Mouse (Mus musculus) MN1 (cell line): ENCODE measurements around the gene Cd200.
"Not testable (repeated sequence)": the region's sequence is repeated elsewhere in the genome, so short reads cannot be mapped to it uniquely, and the experiment has no call there.

Source experiments
- DNase-seq: peaks from one replicate; pipeline ENCODE4 v3.0.0-alpha.2; 2016; ENCODE audit warnings: low spot score

The Cd200 gene

DNA sequence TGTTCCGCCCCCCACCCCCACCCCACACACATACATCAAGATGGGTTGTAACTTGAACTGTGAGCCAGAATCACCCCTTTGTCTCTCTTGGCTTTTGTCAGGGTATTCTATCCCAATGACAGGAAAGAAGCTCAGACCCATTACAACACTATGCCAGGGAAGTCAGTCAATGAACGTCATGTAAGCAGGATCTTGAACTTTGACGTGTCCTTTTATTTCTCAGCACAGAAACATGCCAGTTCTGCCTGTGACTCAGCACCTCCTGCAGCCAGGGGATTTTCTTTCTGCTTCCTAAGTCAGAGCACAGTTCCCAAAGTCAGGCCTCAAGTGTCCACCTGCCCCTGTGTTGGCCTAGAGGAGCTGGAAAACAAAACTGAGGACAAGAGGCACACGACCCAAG is 31.5 kb downstream of the Cd200 start:
- DNase-seq = no peak

DNA sequence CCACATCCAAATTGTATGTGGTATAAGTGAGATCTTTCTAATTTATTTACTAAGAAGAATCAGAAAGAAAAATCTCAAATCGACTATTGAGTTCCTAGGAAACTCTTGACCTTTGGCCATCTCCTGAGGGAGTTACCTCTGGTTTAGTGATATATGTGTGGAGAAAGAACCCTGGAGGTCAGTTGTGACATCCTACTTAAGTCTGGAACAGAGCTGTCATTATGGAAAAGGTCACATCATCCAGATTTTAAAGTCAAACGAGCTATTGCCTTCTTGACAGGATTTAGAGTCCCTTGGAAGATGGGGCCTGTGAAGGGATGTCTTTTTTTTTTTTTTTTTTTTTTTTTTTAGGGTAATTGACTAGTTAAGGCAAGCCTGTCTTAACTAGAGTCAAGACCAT is 32.0 kb downstream of the Cd200 start:
- no peak for DNase-seq

DNA sequence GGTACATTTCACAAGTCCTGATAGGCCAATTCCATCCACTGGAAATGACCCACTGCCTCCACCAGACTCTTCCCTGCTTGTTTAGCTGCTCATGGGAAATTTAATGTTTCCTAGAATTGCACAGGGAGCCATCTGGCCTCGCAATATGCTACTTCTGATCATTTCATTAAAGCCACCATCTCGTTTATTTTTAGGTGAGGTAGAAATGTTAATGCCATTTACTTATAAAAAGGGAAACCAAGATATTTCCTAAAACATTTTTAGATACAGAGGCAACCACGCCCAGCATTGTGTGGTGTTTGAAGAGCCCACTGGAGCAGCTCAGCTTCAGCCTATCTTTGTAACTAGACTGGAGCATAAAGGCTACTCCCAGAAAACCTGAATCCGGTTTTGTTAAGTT is 32.6 kb downstream of the Cd200 start:
- DNase-seq = no peak

DNA sequence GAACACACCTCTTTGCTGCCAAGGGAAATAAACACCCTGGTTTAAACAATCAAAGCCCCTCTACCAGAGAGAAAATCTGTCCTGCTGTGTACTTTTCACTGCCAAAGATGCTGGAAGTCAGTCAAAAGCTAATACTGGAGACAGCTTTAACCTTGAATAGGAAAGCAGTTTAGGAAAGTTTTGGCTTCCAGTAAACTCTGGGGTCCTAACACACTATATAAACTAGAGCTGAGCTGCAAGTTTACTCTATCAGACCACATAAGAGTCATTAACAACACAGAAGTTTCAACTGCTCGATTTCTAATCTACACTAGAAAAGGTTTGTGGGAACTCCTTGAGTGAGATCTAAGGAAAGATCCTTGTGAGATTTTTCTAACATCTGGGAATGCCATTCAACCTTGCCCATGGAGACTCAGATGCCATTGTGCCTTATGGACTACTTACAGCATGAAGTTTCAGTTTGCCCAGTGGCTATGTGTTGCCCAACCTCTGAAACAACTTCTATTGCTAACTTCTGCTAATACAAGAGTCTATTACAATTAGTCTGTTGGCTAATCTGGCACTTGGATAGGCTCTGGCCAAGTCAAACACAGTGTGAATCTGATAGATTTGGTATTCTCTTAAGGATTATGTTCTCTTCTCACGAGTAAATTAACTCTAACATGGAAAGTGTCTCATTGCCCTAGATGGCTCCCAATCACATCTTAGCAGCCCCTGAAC is 33.2 kb downstream of the Cd200 start:
- no peak for DNase-seq

DNA sequence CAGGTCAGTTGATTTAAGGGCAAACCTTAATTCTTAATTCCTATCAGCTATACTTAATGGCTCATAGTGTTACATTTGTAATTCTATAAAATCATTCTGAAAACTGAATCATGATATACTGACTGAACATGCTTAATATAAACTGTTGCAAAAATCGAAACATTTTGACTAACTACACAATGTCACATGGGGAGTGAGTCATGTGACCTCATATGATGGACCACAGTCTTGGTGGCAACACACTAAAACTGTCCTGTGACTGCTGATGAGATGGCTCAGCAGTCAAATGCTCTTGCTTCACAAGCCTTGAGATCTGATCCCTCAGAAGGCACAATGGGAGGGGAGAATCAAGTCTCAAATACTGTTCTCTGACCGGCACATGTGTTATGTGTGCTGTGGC is 34.8 kb downstream of the Cd200 start:
- DNase-seq = no peak

DNA sequence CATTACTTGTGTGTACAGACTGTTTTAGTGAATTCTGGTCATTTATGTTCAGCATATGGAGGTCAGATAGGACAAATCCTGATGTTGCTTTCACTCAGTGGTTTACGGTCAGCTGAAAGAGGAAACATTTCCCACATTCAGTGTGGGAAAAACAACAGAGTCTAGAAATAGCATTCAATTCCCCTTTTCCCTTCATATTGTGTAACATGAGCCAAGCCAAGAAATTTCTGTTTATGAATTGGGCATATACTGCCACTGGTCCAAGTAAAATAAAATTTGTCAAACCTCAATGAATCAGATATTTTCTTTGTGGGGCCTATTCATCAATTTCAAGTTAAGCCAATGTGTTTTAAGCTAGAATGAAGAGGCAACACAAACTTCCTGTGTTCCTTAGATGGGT is 37.8 kb downstream of the Cd200 start:
- DNase-seq = no peak

DNA sequence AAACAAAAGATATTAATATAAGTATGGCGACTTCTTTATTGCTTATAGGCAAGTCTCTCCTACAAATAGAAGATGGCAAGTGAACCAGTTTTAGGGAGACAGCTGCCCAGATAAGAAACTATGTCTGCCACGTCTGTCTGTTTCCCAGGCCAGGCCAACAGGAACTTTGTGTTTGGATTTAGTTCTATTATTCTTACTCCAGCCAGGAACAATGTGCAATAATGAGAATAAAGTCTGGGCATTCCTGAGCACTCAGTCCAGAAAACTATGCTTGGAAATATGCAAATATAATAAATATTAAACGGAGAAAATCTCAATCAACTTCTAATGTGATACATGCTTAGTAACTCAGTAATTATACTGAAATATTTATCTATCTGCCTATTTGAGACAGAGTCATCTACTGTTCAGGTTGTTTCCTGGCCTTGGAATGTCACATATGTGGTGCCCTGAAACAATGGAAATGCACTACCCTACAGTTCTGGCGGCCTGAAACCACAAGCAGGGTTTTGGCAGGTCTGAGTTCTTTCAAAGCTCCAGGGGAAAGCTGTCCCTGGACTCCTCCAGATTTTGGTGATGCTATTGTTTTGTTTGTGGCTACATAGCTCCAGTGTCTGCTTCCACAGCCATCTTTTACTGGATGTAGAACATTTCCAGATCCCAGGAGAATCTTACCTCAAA is 39.4 kb downstream of the Cd200 start:
- DNase-seq = no peak

DNA sequence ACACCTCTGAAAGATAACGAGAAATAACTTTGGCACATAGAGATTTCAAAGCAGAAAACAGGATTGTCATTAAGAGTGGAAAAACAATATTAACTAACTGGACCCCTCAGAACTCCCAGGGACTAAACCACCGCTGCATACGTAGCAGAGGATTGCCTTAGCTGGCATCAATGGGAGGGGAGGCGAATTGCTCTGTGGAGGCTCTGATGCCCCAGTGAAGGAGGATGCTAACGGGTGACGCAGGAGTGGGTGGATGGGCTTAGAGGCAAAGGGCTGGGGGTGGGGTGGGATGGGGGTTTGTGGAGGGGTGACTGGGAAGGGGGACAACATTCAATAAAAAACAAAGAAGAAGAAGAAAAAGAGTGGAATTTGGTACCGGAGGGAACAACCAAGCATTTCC is 42.7 kb downstream of the Cd200 start:
- no peak for DNase-seq

DNA sequence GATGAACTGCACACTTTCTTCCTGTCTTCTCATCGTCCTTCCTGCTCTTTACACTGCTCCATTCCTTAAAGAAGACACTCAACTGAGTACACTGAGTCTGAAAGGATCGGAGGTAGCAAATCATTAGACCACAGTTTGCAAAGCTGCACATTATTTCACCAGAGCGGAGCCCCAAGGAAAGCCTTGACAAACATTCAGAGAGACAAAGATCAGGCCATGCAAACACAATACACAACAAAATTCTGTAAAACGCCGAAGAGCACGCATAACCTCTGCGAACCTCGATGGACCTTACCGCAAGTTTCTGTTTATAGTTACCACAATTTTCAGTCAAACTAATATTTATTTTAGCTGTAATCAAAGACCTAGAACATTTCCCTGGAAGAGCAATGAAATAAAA is 43.5 kb downstream of the Cd200 start:
- DNase-seq = no peak

DNA sequence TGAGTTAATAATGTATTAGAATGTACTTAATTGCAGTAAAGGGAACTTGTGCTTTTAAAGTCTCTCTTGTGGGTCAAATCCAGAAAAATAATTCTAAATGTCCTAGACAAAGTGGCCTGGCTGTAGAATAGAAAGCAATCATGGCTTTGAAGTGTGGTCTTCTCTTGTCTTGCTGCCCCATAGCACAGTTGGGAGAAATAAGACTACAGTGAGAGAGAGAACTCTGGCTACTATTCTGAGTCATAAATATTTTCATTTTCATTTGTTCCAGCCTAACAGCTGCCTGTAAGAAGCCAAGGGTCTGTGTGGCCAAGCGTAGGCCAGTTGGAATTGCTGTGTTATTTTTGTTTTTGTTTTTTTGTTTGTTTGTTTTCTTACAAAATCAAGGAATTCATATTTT is 44.2 kb downstream of the Cd200 start:
- no peak for DNase-seq

DNA sequence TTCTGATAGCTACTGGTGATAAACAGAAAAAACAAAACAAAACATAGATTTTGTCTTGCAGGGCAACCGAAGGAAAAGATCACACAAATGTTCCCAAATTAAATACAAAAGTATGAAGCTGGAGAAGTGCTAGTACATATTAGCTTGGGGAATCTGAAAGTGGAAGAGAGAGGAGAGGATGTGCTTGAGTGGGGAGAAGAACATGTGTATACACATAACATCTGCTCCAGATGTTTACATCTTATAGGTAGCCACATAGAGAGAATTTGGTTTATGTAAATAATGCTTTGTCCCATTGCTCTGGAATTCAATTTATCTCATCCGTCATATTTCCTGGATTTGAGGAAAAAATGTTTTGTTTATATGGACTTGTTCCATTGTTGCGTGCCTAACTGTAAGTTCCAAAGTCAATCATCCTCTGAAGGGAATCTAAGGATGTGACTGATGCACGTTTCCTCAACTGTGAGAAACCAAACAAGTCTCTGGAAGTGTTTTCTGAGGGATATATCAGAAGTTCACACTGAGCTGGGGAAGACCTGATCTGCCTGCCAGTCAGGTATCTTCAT is 45.3 kb downstream of the Cd200 start:
- DNase-seq = no peak

DNA sequence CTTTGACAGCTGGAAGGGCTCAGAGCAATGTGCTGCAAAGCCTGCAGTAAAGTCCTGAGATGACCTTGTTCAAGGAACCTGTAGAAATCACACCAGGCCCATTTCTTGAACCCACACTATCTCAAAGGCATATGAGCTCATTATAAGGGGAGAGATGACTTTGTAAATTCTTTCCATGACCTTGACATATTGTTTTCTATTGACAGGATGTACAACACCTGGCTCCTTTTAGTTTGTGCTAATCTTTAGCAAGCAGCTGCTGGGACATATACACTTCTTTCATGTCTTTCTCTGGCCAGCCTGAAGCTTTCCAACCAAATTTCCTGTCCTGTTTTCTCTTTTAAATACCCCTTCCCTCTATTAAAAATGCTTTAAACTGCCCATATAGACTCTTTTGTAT is 47.4 kb downstream of the Cd200 start:
- no peak for DNase-seq

DNA sequence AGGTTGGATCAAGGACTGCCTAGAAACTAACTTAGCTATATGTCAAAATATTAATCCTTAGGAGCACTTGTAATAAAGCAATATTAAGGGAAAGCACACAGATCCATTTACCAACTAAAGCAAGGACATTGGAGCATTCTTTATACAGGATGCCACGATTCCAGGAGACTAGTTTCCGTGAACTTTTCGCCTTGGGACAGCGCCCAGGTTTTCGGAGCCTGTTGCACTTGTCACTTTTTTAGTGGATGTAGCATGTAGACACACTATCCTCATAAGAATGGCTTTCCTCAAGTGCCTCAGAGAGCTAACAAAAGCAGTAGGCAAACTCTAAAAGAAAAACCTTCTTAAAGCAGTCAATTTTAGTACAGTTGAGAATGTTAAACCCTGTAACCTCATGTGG is 50.4 kb downstream of the Cd200 start:
- DNase-seq = not testable (repeated sequence)

DNA sequence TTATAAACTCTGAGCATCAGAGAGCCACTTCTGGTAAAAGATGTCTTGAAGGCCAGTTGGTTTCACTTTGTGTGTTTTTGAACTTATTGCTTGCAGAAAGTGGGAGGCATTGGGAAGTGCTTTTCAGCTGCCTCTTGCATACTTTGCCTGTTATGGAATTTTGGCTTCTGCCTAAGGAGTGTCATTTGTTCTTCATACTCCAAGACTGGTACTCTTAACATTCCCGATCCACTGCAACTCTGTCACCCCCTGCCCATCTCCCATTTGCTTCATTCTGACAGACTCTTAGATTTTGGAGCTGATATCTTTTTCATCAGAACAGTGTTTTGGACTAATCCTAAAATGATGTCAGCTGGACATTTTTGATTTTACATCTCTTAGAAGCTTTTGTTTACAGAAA is 51.7 kb downstream of the Cd200 start:
- no peak for DNase-seq

DNA sequence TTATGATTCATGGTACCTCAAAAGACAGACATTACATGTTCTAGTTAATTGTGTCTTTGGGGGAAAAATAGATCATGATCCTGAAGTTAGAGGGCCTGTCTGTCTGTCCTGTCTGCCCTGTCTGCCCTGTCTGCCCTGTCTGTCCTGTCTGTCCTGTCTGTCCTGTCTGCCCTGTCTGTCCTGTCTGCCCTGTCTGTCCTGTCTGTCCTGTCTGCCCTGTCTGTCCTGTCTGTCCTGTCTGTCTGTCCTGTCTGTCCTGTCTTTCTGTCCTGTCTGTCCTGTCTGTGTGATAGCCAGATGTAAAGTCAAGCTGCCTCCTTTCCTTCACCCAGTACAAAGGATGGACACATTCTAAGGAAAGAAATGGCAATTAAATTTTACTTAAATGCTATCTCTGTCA is 56.0 kb downstream of the Cd200 start:
- peak; percentile 16 for DNase-seq

DNA sequence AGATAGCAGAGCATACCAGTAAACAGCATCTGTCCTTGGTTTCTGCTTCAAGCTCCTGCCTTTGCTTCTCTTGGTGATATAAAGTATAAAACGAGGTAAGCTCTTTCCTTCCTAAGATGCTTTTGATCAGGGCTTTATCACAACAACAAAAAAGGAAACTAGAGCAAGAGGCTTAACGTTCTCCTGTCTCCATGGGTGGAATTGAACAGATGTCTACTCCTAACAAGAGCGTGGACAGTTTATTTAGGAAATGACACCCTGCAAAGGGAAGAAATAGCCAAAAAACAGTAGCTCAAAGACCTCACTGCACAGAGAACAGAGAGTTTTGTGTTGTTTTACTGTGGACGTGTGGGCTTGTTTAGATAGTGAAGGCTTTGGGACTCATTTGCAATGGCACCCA is 58.1 kb downstream of the Cd200 start:
- no peak for DNase-seq

DNA sequence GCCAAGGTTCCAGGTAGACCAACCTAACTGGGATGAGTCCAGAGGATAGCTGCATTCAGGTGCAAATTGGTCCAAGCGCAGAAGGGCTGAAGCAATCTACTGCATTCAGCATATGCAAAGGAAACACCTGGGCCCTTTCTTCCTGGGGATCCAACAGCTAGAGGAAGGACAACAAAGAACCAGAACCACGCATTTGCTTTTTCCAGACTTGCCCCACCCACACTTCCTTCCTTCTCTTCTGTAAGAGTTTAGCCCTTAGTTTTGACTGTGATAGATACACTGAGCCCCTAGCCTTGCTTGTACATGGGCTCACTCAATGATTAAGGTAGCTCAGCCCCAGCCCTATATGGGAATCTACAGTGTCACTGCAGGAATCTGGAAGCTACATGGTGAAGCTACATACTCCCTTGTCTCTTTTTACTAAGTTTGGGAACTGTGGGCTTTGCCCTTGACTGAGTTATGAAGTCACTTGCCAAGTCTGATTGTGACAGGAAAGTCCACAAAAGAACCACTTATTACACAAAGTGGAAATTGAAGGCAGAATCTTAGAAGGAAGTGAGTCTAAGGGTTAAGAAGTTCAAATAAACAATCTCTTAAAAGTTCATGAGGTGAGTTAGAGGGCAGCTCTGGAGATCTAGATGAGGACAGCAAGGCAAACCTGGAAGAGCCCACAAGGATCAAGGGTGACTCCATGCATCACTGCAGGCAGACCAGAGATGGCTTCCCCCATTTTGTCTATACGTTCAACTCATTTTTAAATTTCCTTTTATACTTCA is 59.1 kb downstream of the Cd200 start:
- DNase-seq = no peak

DNA sequence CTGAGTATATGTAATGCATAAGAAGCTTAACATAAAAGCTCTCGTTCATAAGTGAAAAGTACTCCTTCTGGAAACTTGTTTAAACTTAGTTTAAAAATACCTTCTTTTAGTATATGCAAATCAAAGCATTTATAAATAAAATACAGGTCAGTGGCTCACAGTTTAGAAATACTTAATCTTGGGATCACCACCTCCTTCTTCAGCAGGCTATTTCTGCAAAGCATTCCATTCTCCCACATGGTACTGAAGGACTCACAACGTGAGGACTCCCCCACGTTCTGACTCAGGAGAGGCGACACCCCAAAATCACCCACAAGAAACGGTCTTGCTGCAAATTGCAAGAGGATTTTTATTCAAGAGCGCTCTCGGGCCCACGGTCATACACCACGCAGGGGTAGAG is 60.6 kb downstream of the Cd200 start:
- DNase-seq = not testable (repeated sequence)

DNA sequence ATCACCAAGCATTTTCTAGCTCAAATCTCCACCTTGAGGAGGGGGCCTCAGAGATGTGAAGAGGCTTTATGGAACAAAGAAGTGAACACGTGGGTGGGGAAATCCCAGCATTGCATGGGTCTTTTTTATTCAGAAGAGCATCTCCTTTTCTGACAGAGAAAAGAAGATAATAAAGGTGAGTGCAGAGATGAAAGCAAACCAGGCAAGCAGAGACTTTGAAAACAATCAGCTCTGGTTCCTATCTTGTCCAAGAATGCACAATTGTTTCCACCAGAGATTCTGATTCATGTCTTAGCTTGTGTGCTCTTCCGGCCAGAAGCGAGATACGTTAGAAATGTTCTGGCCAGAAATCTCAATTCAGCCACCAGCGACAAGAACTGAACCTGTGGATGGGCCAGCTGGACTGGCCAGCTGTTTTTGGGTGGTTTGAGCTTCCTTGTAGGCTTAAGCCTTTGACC is 61.9 kb downstream of the Cd200 start:
- no peak for DNase-seq

DNA sequence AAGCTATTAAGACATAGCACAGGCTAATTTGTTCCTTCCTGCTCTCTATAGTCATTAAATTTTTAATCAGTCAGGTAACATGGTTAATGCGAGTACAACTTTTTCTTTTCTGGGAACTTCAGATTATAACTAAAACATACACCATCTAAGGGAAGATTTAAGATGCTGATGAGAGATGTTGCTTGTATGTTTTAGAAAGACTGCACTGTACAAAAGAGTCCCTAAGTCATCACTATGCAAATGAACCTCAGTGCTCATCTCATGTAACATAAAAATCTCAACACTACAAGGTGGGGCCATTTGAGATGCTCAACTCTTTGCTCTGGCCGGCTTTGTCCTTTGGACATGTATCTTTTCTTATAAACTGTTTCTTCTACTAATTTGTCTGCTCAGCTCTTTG is 62.5 kb downstream of the Cd200 start:
- no peak for DNase-seq

DNA sequence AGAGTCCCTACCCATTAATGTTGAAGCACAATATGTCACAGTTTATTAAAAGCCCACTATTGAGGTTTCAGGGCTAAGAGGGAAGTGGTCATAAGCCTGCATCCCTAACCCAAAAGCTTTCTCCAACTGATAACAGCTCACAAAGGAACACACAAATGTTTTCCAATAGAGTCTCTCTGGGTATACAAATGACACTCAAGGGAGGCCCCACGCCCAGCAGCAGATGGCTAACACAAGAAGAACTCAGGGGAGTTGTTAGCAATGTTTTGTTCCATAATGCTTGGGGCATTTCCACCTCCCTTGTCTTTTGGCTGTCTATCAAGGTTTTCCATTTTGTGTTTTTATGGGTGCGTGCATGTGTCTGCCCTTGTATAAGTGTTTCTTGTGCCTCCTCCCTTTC is 64.0 kb downstream of the Cd200 start:
- no peak for DNase-seq

DNA sequence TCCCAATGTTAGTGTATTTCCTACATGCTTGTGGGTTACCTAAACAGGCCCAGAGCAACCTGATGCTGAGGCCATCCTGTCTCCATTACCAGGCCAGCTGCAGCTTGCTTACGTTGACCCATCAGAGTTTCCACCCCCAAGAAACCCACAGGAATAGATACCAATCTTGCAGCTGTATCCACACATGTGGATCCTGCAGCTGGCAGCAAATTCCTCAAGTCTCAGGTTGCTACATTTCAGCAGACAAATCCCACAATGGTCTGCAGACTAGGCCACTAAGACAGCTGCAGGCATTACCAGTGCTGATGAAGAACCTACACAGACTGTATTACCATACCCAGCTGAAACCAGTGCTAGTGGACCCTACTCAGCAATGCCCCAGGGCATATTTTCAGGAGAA is 72.4 kb downstream of the Cd200 start:
- DNase-seq = no peak

DNA sequence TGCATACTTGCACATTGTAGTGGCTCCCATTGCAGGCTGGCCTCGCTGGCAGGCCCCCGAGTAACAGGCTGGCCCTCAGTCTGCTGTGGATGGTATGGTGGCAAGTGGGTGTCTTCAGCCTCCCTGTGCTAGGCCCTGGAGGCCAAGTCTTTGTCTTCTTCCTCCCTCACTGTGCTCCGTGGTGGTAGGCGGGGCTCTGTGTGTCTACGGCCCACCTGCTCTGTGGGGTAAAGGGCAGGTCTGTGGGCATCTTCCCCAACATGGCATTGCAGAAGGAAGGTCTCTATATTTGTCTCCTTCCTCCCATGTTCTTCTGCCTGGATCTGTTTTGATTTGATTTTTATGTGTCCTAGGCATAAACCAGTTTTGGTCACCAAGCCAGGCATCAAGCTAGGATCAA is 74.0 kb downstream of the Cd200 start:
- DNase-seq = no peak
